Mouse (Mus musculus): Measurements from ENCODE around the gene Krt4.

DNA sequence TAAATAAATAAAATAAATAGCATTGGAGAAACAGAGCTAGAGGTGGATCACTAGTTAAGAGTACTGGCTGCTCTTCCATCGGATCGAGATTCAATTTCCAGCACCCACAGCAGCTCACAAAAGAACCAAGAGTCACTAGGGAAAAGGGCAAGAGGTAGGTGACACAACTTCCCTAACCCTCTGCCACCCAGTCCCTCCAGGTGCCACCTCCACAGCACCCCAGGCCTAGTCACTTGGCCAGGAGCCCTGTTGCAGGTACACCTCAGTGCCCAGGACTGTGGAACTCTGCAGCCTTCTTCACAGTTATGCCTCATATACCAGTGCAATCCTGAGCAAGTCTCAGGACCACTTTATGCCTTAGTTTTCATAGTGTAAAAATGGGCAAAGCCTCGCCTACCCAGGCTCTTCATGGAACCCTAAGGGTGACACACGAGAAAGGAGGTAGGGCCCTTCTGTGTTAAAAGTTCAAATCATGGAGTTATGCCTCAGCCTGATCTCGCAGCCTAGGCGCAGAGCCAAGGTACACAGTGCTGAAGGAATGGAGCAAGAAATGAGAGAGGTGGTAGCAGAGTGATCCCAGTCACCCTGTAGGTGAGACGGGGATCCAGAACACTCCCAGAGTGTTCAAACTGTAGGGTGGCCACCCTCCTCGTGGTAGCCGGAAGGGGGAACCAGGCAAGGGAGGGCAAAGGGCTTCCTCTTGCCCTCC lies 14.2 kb upstream of the Krt4 start:
- TF ChIP-seq CTCF (IDR thresholded peaks at IDR 0.05; ENCODE audit: low read depth), result no peak
- TF ChIP-seq EP300 (IDR thresholded peaks at IDR 0.05; ENCODE audit: low read depth), result no peak
